Mouse (Mus musculus) heart, postnatal 14 days (tissue): ENCODE measurements around the gene Apoa4. TPM values are rescaled to one million over a fixed set of nuclear protein-coding genes. Genes with fewer than 3 reads are reported as not detected.

Experiments used
- DNase-seq, 2 experiments: peaks; one replicate each; pipeline ENCODE4 v3.0.0; 2021 to 2022
- intact Hi-C: fragments of 180-260 bp; cut with DNase I; formaldehyde crosslinking; loops from one replicate; pipeline ENCODE4 v1.15.1; 2025
- total RNA-seq, 2 experiments: library from RNA; stranded (reverse); gene quantifications; 2 replicates each; pipeline ENCODE4 v1.2.3; 2021

Gene Apoa4
- total RNA-seq, 2 experiments from 2014 or later, result 0.12 TPM; not detected in 1

DNA sequence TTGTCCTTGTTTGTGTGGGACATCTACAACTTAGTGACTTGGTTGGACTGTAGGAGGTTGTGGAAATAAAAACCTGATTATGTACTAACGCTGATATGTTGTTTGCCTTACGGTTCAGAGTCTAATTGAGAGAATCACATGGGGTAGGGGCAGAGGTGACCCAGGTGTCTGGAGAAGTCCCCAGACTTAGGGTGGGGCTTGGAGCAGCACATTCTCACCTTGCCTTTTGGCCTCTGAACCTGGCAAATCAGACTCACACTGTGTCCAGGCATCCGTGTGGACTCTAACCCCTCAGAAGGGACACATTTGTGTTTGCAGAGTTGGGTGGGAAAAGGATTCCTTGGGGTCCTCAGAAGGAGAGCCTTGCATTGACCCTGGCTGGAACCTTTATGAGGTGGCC lies 16.4 kb upstream of the Apoa4 start:
- no peak for DNase-seq
- intact Hi-C loops, result no loop called here

DNA sequence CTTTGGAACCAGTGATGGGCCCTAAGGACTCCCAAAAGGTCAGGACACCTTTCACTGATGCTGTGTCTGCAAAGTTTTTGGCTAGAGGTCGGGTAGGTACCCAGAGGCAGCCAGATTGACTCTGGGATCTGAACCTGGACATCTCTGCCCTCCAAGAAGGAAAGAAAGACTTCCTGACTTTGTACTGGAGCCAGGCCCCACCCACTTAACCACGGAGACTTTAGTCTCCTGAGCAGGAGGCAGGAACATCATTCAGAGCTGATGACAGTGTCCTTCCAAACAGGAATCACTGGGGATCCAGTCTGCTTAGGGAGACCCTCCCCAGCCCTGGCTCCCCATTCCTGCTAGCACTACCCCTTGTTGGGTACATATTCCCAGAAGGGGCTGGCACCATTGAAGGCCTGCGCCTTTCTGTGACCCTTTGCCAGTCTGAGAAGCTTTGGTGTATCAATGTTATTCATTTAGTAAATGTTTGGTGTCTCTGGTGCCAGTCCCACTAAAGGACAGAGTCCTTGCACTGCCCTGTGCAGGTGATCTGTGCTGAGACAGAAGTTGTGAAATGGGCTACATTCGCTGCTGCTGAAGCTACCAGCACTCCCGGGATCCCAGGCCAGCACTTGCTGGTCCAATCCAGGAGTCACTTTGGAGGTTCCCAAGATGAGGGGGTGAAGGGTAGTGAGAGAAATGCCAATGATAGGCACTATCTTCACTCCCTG lies 15.4 kb upstream of the Apoa4 start:
- no peak for DNase-seq
- intact Hi-C loops, result no loop called here

- intact Hi-C loops, result no loop called here
- DNase-seq, result no peak
These were observed 13.4 kb upstream of the Apoa4 start for GRCm38 (mm10) chr9:46227064-46227614.

GRCm38 (mm10) chr9:46228491-46228890 lies 12.0 kb upstream of the Apoa4 start, which contains the start of gene Apoa1:
Gene Apoa1, plus strand, starts transcription at chr9:46228580.
- no peak for DNase-seq
- intact Hi-C loops, result no loop called here

- intact Hi-C loops, result loop anchor here (2.0 kb wide), 1 partner anchor 17 kb away; no protein-coding TSS in a partner anchor
These were observed 10.7 kb upstream of the Apoa4 start for GRCm38 (mm10) chr9:46229573-46230449.

DNA sequence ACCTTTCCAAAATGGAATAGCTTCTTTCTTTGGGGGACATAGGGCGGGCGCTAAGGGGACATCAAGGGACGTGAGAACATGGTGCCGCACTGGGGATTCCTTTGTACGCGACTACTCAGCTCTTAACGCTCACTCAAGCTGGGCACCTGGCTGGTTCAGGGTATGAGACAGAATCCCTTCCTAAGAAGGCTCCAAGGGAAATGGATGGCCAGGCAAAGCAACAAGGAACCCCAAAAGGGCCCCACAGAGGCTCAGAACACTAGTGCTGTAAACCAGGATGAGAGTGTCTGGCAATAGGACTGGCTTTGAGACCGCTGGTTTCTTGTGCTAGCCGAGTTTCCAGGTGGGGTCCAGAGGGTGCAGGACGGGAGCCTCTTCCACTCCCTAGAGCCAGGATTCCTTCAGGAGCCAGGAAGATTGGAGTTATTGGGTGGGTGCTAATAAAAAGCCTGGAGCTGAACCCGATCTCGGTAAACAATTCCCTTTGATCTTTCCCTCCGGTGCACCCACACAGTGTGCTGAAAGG lies 10.0 kb upstream of the Apoa4 start:
- no peak for DNase-seq
- intact Hi-C loops, result loop anchor here (2.0 kb wide), 1 partner anchor 16 kb away; no protein-coding TSS in a partner anchor

More at GRCm38 (mm10) chr9:46229573-46230449, 10.7 kb upstream of the Apoa4 start:
- DNase-seq, result peak; percentile 85 to 90

DNA sequence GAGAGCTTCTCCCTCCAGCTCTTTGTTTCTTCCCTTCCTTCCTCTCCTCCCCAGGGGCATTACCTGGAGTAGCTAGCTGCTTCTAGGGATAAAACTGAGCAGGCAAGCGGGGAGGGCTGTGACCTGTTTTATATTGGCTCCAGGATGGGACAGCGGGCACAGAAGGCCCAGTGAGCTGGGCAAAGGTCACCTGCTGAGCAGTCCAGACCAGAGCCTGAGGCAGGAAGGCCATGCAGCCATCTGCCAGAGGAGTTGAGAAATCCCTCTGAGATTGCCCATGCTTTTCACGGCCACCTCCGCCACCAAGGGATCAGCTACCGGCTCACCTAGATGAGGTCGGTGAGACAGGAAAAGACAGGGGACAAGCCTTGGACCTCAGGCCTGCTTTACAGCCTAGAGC lies 5.3 kb upstream of the Apoa4 start:
- no peak for DNase-seq
- intact Hi-C loops, result no loop called here

DNA sequence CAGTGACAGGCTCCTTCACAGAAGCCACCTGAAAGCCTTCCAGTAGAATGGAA lies 5.1 kb upstream of the Apoa4 start, which contains the start of gene Apoc3:
Apoc3 (minus strand) TSS at position 41 of the 53 bp plus-strand sequence.
- intact Hi-C loops, result no loop called here

GRCm38 (mm10) chr9:46235649-46236048 lies 4.8 kb upstream of the Apoa4 start:
- intact Hi-C loops, result no loop called here
- no peak for DNase-seq

More for the DNA sequence above, 5.1 kb upstream of the Apoa4 start, which contains the start of gene Apoc3:
- DNase-seq, result no peak

GRCm38 (mm10) chr9:46238850-46239249 lies 1.6 kb upstream of the Apoa4 start:
- DNase-seq, result no peak
- intact Hi-C loops, result no loop called here

- intact Hi-C loops, result no loop called here
These were observed 1.3 kb downstream of the Apoa4 start for GRCm38 (mm10) chr9:46241818-46242217.

GRCm38 (mm10) chr9:46243122-46243521 lies 2.6 kb downstream of the Apoa4 start:
- DNase-seq, result no peak
- intact Hi-C loops, result loop anchor here (1.0 kb wide), 1 partner anchor 240 kb away; no protein-coding TSS in a partner anchor

More at GRCm38 (mm10) chr9:46241818-46242217, 1.3 kb downstream of the Apoa4 start:
- DNase-seq, result no peak

DNA sequence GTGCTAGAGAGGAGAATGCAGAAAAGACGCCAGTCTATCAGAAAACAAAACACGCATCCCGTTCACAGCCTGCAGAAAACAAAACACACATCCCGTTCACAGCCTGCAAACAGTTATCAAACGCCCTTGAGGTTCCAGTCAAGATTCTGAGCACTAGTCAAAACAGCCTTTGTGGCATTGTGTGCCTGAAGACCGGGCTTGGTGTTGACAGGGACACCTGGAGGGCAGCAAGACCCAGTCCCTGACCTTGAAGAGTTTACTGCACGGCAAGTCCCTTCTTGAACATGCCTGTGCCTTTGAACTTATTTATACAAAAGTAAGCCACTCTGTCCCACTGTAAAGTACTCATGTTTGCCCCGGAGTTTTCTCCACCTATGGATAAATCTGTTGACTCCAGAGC lies 3.1 kb downstream of the Apoa4 start:
- intact Hi-C loops, result loop anchor here (1.0 kb wide), 1 partner anchor 240 kb away; no protein-coding TSS in a partner anchor
- DNase-seq, result no peak

- intact Hi-C loops, result loop anchor here (1.0 to 2.0 kb wide), 2 partner anchors 16 to 244 kb away; no protein-coding TSS in a partner anchor
- DNase-seq, result peak; percentile 67 to 82
These were observed 6.3 kb downstream of the Apoa4 start for GRCm38 (mm10) chr9:46246752-46247324.

DNA sequence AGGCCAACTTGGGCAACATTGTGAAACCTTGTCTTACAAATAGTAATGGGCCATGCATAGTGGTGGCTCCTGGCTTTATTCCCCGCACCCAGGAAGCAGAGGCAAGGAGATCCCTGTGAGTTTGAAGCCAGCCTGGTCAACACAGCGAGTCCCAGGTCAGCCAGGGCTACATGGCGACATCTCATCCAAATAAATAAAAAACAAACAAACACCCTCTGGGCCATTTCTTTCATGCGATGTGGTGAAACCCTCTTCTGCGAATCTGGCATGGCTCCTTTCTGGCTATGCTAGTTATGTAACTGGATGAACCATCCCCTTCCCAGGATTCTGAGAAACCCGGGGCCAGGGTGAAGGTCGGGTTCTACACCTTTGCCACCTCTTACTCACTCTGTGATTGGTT lies 15.7 kb downstream of the Apoa4 start:
- intact Hi-C loops, result no loop called here

DNA sequence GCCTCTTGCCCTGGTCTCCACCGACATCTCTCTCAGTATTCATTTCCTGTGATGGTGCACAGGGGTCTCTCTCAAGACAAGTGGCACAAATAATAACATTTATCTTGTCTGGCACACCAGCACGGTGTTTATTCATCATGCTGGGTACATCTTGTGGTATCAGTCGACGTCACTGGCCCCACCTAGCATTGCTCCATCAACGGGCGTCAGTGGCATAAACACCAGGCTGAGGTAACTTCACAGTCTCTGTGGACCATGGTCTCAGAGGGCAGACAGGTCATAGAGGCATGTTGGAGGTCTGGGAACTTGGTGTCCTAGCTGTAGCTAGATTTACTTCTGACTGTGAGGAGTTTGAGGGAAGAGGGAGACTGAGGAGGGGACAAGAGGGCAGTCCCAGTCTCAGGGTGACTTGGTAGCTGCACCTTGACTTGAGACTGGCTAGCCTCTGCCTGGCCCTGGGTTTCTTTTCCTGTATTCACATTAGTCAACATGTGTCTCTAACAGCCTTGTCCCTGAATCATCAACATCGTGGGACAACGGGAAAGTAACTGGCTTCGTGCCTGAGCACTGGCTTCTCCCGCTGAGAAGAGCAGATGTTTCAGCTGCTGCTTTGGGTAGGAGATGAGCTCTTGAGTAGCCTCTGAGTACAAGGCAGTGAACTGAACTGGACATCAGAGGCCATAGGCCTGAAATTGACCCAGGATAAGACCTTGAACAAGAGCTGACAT lies 16.3 kb downstream of the Apoa4 start:
- peak in 1 of 2 experiments; percentile 16 for DNase-seq
- intact Hi-C loops, result no loop called here

More for the DNA sequence above, 15.7 kb downstream of the Apoa4 start:
- DNase-seq, result no peak

- intact Hi-C loops, result no loop called here
- peak in 1 of 2 experiments; percentile 22 for DNase-seq
These were observed 17.1 kb downstream of the Apoa4 start for GRCm38 (mm10) chr9:46257546-46257945.

- no peak for DNase-seq
- intact Hi-C loops, result no loop called here
These were observed 18.6 kb downstream of the Apoa4 start for GRCm38 (mm10) chr9:46259111-46259510.

GRCm38 (mm10) chr9:46261131-46261530 lies 20.6 kb downstream of the Apoa4 start:
- no peak for DNase-seq
- intact Hi-C loops, result no loop called here

- intact Hi-C loops, result no loop called here
- DNase-seq, result no peak
These were observed 27.9 kb downstream of the Apoa4 start, which contains the start of gene Apoa5 for GRCm38 (mm10) chr9:46268343-46268873. Gene Apoa5, plus strand, starts transcription at chr9:46268633.
